Mouse (Mus musculus) cerebellum, postnatal 25 days (tissue): ENCODE results near the gene Srcin1.

Experiments
- DNase-seq, 2 experiments: peaks; one replicate each; pipeline ENCODE4 v3.0.0; 2021; ENCODE audit warnings: mixed read lengths in 2 of 2

The Srcin1 gene

DNA sequence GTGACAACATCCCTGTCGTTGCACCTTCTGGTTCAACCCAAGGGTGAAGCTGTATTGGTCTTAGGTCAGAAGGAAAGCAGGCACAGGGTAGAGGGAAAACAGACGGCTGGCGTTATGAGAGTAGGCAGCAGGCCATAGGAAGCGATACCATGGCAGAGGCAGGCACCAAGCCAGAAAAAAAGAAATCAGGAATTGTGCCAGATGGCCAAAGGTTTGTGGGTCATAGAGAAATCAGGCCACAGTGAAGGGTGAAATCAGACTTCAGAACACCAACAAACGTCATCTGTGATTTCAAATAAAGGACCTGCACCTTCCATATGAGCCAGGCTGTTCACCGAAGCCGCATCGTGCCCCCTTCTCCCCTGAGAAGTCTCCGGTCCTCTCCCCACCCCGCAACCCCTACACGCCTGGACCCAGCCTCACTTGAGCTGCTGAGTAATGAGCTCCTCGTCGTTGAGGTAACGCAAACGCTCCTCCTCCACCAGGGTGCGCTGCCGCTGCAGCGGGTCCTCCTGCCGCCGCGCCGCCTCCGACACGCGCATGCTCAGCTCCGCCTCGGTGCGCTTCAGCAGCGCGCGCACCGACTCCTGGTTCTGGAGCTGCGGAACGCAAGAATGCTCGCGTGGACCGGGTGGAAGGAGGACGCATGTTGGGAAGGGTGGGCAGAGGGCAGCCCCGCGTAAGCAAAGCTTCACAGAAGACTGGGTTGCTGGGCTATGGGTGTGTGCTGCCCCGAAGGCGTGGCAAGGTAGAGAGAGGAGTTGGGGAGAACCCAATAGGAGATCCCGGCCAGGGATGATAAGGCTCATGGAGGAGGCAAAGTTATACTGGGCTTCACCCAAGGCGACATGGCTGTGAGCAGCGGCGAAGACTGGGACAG is 44.4 kb downstream of the Srcin1 start:
- DNase-seq = peak; percentile 97 to 98

DNA sequence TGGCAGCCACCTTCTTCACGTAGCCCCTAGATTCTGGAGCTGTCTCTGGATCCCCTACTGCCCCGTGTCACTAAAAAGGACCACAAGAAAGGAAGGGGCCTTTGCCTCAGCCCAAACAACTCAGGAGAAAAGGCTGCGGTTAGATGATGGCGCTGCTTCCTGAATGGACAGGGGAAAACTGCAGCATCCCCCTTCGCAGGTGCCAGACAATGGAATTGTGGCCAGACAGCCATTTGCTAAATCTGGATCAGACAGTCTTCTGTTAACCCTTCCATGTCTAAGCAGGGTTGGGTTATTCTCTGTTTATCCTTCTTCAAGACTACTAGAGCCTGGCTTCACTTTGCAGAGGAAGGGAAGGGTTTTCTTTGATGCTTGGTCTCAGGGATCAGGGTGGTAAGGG is 45.0 kb downstream of the Srcin1 start:
- peak in 1 of 2 experiments; percentile 59 for DNase-seq

DNA sequence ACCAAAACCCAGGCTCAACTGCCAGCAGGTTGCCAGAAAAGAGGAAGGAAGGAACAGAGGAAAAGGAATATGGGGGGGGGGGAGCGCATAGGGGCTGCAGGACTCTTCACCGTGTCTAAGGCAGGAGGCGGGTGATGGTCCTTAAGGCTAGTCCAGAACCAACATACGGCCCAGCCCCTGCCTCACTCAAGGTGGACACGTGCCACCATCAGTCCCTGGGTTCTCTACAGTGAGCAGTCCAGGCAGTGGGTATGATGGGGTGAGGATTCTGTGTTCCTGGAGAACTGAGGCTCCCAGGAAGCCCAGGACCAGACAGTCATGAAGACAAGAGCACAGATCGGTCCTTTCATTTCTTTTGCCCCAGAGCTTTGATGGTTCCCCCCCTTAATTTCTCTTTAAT is 45.9 kb downstream of the Srcin1 start:
- no peak for DNase-seq

DNA sequence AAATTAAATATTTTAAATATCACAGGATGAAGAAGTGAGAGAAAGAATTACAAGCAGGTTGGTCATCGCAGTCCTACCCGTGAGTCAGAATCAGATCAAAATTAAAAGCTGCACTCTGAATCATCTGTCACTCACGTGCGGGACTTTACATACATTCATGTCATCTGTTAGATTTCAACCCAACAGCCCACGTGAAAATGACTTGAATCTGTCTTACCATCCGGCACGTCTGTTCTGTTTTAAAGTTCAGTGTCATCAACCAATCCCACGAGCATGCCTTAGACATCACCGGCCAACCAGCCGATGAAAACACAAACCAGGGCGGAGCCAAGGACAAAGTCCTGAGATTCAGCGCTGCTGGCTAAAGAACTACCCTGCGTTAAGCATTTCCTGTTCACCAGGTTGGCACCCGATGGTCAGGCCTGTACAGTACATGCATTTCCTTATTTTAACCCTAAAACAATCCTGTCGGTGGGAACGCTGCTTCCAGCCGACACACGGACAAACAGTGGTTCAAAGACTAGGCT is 47.6 kb downstream of the Srcin1 start:
- DNase-seq = no peak

DNA sequence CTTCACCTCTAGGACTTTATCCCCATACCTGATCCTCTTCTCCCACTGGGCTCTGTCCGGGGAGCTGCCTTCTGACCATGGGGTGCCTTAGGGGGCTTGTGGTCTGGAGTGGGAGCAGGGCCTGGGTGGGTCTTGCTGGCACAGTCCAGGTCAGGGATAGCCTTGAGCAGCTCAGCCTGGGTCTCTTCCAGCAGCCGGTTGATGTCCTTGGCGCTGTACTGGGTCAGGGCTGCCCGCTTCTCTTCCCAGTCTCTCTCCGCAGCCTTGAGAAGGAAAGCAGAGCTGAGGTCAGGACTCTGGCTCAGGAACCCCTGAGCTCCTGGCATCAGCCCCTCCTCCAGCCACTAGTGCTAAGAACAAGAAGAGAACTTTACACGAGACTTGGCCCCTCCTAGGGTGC is 50.7 kb downstream of the Srcin1 start:
- peak in 1 of 2 experiments; percentile 53 for DNase-seq

DNA sequence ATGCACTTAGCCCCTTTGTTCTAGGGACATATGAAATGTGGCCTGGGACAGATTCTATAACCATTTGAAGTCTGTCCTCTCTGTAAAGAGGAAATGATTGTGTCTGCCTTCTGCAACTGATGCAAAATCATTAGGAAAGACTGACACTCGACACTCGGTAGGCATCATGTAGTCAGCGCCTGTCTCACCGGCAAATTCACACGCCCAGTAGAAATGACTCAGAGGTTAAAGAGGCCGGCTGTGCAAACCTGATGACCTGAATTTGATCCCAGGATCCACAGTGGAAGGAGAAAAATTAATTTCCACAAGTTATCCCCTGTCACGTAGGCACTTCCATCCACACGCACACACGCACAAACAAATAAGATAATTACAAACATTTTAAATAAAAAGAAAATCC is 51.7 kb downstream of the Srcin1 start:
- peak in 1 of 2 experiments; percentile 45 for DNase-seq

DNA sequence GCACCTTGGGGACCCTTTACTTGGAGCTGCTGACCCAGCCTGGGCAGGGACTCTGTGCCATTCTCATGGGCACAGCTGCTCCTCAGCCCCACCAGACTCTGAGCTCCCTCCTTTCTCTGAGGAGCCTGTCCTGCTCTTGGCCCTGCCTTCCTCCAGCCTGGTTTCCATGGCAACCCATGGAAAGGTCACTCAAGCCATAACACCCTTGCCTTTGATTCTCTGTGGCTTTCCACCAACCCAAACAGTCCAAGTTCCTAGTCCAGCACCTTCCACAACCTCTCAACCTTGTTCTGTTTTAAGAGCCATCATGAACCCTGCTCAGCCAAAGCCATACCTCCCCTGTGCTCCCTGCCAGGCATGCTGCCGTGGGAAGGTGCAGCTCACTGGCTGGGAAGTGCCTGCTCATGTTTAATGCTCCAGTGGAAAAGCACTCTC is 52.1 kb downstream of the Srcin1 start:
- peak; percentile 71 to 75 for DNase-seq

DNA sequence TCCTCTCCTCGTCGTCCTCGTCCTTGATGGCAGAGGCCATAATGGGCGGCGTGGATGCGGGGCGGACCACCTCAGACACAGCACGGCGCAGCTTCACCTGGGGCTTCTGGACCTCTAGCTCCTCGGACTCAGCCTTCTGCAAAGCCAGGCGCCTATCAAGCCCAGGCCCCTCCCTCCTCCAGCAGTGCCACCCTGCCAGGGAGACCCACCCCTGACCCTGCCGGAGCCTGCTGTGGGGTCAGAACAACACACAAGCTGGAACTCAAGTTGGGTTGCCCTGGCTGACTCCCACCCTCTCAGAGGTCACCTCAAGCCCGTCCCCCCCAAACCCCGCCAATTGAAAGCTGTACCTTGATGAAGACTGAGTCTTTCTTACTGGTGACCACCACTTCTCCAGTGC is 52.9 kb downstream of the Srcin1 start:
- no peak for DNase-seq

DNA sequence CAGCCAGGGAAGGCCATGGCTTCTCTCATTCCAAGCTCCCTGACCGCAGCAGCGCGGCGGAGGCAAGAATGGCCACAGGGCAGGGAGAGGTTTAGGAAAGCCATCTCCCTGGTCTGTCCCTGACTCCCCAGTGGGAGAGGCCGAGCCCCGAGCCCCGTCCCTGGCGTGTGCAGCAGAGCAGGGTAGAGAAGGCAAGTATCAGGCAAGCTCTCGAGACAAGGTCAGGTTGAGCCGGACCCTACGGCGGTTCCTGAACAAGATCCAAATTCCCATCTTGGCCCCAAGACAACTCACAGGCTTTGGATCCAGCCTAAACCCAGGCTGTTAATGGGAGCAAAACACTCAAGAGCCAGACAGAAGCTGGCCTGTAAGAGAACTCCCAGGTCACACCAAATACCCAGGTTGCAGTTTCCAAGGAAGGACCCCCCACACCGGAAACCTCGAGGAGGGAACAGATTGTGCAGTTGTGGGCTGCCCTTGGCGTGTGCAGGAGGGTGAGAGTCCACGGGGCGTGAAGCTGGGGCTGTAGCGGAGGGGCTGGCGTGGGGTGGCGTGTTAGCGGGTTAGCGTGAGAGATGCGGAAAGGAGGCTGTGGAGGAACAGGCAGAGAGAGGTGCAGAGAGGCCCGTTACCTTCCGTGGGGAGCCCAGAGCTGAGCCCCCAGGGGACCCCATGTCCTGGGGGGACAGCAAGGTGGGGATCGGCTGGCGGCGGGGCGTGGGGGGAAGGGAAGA is 54.1 kb downstream of the Srcin1 start:
- DNase-seq = peak in 1 of 2 experiments; percentile 60

DNA sequence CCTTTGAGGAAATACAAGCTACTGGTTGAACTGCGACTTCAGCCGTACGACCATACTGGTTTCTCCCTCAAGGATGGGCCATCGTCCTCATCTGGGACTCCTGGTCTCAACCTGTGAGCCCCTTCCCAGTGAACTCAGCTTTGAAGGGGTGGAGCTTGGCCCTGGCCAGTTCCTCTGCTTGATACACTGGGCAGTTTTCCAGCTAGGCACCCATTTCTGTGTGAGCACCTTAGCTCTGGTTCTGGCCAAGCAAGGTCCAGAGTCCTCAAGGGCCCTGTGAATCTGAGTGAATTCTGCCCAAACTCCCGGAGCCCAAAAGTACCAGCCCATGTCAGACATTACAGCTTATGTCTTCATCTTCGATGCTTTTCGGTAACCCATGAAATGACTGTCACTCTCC is 55.4 kb downstream of the Srcin1 start:
- DNase-seq = no peak

DNA sequence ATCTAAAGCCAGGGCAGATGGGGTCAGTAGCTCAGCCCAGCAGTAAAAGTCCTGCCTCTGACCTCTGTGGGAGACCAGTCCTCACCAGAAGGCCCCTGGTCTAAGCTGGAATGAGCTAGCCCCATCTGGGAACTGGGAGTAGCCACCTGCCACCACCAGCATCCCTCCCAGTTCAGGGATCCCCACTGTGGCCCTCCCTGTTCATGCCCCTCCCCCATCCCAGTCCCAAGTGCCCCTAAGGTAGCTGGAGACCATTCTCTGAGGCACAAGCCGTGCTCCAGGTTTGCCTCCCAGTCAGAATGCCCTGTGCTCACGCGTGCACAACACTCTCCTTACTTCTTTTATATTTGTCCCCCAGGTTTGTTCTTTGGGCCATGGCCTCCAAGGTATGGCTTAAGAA is 62.9 kb downstream of the Srcin1 start:
- peak in 1 of 2 experiments; percentile 42 for DNase-seq

DNA sequence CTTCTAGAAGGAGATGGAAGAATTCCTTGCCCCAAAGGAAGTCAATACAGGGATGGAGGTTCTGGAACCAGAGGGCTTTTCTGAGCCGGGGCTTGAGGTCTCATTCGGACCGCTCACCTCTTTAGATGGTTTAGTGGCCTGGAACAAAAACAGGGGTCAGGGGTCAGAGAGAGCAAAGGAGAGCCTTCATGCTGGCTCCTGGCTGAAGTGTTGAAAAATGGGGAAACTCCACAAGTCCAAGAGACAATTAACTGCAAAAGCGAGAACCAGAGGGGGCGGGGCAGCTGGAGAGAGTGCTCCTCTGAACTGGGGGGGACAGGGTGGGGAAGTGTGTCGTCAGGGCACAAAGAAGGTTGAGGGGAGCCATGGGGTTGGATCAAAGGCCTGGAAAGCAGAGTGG is 63.5 kb downstream of the Srcin1 start:
- peak in 1 of 2 experiments; percentile 43 for DNase-seq

DNA sequence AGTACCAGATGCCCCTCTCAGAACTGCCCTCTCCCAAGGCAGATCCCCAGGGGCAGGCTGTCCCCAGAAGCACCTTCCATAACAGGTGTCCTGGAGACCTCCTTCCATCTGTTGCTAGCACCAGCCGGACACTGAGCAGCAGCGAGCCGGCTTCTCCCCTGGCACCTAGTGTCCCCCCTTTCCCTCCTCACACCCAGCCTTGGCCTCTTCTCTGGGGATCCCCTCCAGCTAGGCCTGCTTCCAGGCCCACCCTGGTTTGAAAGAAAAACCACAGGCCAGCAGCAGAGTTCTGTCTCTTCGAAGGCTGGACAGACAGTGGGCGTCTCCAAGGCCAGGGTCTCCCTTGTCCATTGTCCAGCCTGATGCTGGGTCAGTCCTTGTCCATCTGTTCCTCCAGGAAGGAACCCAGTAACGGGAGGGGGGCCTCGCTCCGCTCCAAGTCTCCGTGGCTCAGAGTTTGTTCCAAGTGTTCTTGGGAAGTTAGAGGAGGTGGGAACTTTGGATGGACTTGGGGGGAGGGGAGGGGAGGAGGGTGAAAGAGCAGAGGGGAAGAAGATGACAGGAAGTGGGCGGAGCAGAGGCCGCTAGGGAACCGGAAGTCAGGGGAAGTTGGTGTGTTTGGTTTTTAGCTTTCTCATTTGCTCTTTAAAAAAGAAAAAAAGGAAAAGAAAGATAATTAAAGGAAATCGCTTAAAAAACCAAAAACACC is 64.2 kb downstream of the Srcin1 start:
- DNase-seq = peak; percentile 59 to 61

DNA sequence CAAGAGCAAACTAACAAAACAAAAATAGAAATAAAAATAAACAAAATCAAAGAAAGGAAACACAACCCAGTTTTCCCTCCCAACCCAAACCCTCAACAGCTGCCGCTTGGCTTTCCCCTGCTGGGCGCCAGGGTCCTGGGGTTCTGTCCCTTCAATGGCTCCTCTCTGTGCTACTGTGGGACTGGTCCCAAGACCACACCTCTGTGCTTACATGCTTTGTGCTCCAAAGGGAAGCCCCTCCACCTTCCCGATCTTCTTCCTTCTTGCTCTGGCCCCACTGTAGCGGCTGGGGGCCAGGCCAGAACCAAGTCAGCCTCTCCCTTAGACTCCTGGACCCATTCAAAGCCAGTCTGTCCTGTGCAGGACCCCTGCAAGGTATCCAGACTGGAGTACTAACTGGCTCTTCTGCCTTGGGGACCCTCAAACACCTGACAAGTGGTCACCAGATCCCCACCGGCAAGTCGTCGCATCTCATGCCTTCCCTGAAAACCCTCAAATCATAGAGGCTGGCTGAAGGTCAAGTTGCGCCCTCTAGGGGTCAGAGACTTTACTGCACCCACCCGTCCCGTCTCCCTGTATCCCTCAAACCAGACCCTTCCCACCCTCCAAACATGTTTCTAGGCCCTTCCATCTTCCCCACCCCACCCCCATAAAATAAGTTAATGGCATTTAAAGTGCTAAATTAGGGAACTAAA is 64.9 kb downstream of the Srcin1 start:
- DNase-seq = peak; percentile 88 to 90

DNA sequence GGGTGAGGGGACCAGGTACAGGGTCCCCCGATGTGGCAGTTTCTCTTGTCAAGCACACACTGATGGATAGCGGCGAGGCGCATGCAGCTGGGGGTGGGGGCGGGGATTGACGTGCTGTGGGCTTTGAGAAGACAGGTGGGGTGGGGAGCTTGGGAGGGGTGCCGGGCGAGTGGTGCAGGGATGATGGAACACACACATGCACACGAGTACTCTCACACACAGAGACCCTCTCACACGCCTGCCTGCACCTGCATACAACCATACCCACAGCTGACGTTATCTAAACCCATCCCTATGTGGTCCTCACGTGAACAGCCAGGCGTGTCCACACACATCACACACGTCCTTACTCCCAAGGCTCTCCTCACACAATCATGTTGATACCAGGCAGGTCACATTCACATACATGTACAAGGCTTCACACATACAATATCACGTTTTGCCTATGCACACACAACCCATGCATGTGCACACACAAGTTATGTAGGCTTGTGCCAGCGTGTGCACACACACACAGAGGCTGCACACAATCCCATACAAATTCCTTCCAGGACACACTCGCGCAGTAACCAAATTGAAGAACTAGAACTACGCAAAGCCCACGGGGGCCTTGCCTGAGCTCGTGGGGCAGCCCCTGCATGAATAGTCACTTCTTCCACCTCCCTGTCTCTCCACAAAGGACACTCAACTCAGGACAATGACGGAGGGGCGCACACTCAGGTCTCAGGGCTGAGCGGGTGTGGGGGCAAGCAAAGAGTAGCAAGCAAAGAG is 66.1 kb downstream of the Srcin1 start:
- peak; percentile 30 to 34 for DNase-seq

DNA sequence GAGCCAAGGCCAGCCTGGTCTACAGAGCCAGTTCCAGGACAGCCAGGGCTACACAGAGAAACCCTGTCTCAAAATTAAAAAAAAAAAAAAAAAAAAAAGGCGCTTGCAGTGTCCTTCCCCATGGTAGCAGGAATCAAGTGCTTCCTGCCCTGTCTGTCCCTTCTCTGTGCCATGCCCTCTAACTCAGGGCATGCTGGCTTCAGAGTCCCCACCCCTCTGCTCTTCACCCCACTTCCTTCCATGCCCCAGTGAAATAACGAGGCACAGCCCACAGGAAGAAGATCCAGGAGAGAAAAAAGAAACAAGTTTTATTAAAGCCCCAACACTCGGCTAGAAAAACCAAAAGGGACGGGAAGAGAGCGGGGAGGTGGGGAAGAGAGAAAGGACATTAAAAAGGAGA is 66.9 kb downstream of the Srcin1 start:
- DNase-seq = peak in 1 of 2 experiments; percentile 7

DNA sequence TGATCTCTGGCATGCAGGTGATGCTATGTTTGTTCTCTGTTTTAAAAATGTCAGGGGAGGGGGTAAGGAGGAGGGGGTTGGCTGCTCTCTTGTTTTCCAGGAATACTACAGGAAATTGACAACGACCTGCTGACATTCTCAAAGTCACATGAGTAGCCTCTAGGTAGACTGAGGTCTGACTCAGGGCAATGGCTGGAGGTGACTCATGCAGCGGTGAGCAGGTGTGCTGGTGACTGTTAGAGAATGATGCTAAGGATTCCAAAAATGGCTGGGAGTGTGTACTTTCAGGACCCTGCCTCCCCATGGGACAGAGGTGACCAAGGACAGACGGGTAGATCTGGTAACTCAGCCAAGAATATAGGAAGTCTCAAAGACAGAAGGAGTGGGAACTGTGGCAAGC is 67.8 kb downstream of the Srcin1 start:
- DNase-seq = no peak

DNA sequence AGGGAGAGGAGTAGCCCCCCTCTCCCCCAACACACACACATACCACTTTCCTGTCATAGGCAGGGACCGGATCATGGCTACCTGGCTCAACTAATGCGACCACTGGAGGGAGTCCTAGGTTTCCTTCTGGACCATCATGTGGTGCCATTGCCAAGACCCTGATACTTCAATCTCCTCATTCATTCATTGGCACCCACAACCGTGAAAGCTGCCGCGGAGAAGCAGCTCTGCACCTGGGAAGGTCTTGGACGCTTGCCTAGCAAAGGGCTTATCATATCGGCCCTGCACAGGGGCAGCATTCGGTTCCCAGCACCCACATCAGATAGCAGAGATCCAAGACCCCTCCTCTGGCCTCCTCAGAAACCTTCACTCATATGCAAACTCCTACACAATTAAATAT is 69.7 kb downstream of the Srcin1 start:
- peak; percentile 34 to 57 for DNase-seq

DNA sequence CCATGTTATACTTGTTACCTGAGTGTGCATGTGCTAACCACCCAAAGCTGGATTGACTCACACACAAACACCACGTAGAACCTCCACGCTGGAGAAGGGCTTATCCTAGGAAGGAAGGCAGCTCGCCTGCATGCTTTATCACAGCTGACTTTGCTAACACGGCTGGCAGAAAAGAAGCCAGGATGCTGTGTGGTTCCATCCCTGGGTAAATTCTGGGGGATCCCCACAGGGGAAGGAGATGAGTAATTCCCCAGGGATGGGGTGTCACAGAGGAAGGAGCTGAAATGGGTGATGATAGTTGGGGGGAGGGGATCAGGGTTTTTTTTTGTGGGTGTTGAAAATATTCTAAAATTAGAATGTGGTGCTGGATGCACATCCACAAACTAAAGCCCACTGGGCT is 70.2 kb downstream of the Srcin1 start:
- DNase-seq = peak in 1 of 2 experiments; percentile 8

DNA sequence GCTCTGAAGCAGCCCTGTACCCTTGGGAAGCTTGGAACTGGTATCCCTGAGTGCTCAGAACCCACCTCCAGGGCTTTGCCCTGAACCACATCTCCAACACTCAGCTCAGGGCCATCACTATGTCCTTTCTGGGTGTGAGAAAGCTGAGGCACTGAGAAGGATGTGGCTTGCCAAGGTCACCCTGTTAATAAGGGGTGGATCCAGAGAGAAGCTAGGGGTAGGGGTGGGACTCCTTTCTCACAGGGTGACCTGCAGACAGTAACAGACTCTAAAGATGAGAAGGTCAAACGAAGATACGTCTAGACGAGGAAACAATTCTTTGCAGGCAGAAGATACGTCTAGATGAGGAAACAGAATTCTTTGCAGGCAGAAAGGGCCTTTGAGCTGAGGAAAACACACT is 73.1 kb downstream of the Srcin1 start:
- DNase-seq = no peak

DNA sequence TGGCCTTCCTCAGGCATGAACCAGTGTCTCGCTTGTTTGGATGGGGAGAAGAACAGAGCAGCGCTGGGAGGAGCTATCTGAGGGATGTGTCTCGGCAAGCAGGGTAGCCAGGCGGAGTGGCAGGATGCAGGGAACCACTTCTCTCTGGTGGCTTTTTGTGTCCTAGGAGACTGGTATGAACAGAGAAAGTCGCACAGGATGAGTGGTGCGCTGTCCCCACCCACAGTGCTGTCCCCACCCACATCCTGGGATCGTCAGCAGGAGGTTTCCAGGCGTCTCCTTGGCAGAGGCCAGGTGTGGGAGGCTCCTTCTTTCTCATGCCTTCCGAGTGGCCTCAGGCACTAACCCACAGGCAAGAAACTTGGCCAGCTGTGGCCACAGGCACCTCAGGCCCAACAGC is 73.6 kb downstream of the Srcin1 start:
- no peak for DNase-seq
